Mouse (Mus musculus) heart, postnatal 0 days (tissue): ENCODE measurements at regions not wholly inside any gene's neighbourhood (a gene's known extent, or its start where the extent isn't known, plus 50 kb on each side); places are given as distances from the start of the nearest gene placed in this dataset.

Experiments used
- CTCF ChIP-seq: IDR thresholded peaks from 2 replicates; pipeline ENCODE4 v1.5.1; 2016; ENCODE audit warnings: antibody characterized with exemption, control low read depth, low read depth
- EP300 ChIP-seq: IDR thresholded peaks from 2 replicates; pipeline ENCODE4 v1.6.1; 2016; ENCODE audit warnings: antibody characterized with exemption, low read depth

DNA sequence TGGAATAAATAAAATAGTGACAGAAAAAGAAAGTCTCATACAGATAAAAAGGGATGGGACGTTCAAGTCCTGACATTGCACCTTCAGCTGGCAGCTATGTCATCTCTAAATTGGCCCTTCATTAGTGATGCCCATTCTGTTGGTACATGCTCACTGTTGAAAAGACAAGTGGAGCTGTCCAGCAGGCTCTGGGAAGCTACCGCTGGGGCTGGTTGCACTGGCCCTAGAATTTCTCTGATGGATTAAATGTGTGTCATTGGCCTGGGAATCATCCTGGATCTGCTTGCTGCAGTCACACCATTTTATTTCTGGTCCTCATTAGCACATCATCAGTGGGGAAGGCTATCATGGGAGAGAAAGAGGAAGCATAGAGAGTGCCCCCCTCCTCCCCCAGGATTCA lies 72.2 kb upstream of the Raph1 start:
- 0 out of 2 replicates have a peak, but pooled peaks have one; percentile 2 for TF ChIP-seq CTCF
- no peak for TF ChIP-seq EP300
